Mouse (Mus musculus) skeletal muscle tissue, adult 2 months (tissue): Measurements from ENCODE around the gene Gm10644.

ENCODE experiments used
- DNase-seq: peaks from one replicate; pipeline ENCODE4 v3.0.0-alpha.2; 2012; ENCODE audit warnings: low read depth, low spot score

Gm10644 gene

DNA sequence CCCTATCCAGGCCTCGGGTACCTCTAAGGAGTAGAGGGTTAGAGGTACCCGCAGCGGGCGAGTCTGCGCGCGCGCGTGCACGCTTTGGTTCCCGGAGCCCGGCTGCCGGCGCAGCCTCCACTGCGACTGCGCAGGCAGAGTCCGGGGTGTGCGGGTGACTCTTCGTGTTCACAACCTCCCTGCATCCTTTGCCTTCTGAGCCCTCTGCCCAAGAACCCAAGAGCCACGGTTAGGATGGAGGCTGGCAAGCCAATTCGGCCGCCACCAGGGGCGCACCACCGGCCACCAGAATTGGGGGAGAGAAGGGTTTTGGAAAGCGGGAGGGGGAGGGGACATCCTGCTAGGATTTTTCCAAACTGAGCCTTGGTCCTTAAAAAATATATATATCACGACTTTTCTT, 57.8 kb downstream of the Gm10644 start:
- DNase-seq: no peak

DNA sequence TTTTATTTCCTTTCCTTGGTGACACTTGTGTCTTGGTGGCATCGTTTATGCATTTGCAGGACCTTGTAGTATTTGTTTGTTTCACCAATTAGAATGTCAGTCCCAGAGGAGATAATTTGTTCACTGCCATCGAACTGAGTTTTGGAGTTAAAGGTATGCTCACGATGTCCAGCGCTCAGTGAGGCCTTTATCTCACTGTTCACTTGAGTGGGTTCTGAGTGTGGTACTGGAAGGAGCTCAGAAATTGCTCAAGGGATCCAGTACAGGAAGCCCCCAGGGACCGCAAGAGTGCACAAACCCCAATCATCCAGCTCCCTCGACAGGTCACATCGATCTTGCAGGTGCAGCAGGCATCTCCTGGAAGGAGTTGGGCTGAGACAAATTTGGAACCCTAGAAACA, 58.5 kb downstream of the Gm10644 start:
- no peak for DNase-seq

- peak; percentile 36 for DNase-seq
Observed at GRCm38 (mm10) chr8:83895894-83896293, 59.1 kb downstream of the Gm10644 start.

- DNase-seq: peak; percentile 54
Observed at GRCm38 (mm10) chr8:83893915-83894314, 61.1 kb downstream of the Gm10644 start.

DNA sequence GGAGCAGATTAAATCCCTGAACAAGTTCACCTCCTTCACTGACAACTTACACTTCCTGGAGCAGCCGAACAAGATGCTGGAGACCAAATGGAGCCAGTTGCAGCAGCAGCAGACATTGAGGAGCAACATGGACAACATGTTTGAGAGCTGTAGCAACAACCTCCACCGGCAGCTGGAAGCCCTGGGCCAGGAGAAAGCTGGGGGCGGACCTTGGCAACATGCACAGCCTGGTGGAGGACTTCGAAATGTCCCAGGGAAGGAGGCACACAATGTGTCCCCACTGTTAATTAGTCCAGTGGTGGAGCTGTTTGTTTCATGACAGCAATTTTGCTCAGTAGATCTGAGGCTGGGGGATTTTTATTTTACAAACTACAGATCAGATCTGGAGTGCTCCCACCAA, 62.9 kb downstream of the Gm10644 start:
- no peak for DNase-seq

GRCm38 (mm10) chr8:83888409-83888808, 66.6 kb downstream of the Gm10644 start:
- no peak for DNase-seq
